Mouse (Mus musculus) embryonic fibroblast, embryonic 13.5 days (primary cell): ENCODE data around the gene Rom1. TPM values are rescaled to one million over a fixed set of nuclear protein-coding genes. Genes with fewer than 3 reads are reported as not detected.
"Not testable (repeated sequence)": the region's sequence is repeated elsewhere in the genome, so short reads cannot be mapped to it uniquely, and the experiment has no call there.

Source experiments
- H3K27ac ChIP-seq: 2 replicates; pipeline ENCODE4 v1.5.1; 2012; ENCODE audit warnings: low read length, control low read depth, inconsistent platforms; ENCODE audit not compliant: insufficient read depth
- H3K4me1 ChIP-seq: 2 replicates; pipeline ENCODE4 v1.6.1; 2011; ENCODE audit warnings: low read length; ENCODE audit not compliant: control insufficient read depth, insufficient read depth
- H3K4me3 ChIP-seq: 2 replicates; pipeline ENCODE4 v1.5.1; 2011; ENCODE audit warnings: mild to moderate bottlenecking, control low read depth, low read length; ENCODE audit not compliant: insufficient read depth
- CTCF ChIP-seq: IDR thresholded peaks from 2 replicates; pipeline ENCODE4 v1.5.1; 2011; ENCODE audit warnings: mild to moderate bottlenecking, control low read depth, low read length, moderate library complexity, borderline replicate concordance; ENCODE audit not compliant: insufficient read depth
- POLR2A ChIP-seq: IDR thresholded peaks from 2 replicates; pipeline ENCODE4 v1.6.1; 2011; ENCODE audit warnings: low read depth, mild to moderate bottlenecking, control low read depth, low read length, moderate library complexity
- polyA plus RNA-seq: library from polyadenylated mRNA; stranded (reverse); fragments of >200 nt; gene quantifications from 2 replicates; pipeline ENCODE4 v1.2.4, GENCODE M21; 2011; ENCODE audit warnings: low read depth; ENCODE audit not compliant: missing spikeins, insufficient read length

The Rom1 gene
- polyA plus RNA-seq, 1 experiment, result 2.7 TPM

DNA sequence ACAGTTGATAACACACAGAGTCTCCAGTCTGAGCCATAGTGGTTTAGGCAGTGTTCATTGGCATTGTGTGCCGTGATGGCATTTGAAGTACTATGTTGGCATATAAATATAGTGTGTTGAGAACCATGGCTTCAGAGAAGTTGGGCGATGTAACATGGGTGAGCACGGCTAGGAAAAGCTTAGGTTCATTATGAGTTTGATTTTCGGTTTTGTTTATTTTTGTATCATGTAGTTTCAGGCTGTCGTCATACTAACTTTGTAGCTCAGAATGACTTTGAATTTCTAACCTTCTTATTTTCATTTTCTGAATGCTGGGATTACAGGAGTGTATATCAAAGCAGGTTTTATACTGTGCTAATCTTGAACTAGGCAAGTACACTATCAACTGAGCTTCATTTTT lies 25.7 kb downstream of the Rom1 start:
- Histone ChIP-seq H3K27ac (no peak overlapping the region), H3K4me3 (no peak overlapping the region), H3K4me1 (no peaks in the 10 kb centered on the region)
- TF ChIP-seq CTCF (no peak), POLR2A (no peak)

DNA sequence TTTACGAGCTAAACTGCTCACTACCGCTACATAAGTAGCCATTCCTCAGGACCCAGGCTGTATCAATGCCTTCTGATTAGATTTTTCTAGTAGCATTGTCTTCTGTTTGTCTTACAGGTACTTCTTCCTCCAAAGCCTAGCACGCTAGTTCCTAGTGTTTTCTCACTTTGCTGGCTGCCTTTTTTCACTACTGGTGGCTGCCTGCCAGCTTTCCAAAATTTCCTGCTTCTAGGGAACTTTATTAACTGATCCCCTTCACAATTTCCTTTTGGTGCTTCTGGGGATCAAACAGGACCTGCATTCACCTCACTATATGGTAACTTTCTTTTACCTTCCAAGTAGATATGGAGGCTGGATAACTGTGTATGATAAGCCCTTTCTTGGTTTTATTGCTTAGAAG lies 30.1 kb downstream of the Rom1 start:
- Histone ChIP-seq H3K27ac (peak overlapping the region; percentile 76), H3K4me1 (peaks cover 3% of the 10 kb centered on the region), H3K4me3 (peak overlapping the region; percentile 87)
- no peak for TF ChIP-seq CTCF
- no peak for TF ChIP-seq POLR2A

DNA sequence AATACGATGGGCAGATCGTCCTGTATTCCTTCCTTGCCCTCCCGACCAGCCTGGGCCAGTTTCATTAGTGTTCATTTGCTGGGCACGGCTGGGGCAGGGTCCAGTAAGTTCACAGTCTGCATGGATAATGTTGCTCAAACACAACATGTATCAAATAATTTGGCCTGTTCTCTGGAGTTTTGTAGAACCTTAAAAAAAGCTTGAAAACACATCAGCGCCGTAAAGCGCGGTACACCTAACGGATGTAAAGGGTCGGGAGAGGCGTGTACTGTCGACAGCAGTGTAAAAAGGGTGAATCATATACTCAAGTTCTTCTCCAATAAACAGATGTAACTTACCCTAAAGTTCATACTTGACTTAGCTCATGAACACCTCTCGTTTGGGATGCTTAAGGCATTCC lies 30.6 kb downstream of the Rom1 start:
- Histone ChIP-seq H3K4me1 (peaks cover 3% of the 10 kb centered on the region), H3K4me3 (peak overlapping the region; percentile 87), H3K27ac (peak overlapping the region; percentile 76)
- no peak for TF ChIP-seq POLR2A
- TF ChIP-seq CTCF, result no peak

DNA sequence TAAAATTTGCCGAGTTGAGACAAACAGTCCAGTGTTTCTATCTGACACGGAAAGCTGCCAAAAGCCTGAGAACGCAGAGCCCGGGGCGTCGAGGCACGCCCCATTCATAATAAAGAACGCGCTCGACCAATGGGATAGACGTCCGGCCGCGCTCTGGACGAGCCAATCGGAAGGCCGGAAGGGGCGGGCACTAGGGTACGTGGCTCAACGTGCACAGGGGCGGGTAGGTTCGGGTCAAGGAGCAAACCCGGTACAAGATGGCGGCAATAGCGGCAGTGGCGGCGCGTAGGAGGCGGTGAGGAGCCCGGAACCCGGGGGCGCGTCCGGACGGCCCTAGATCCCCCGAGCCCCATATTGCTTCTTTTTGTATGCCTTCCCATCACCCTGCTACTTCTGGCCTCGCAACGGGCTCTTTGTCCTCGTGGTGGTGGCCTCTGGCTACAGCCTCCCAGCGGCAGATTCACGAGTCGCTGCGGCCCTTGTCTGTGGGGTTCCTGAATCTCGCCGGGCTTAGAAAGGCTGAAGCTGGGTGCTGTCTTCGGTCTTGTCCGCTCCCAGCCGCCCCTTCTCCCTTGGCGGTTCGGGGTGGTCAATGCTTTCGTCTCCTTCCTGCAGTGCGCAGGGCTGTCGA lies 31.2 kb downstream of the Rom1 start, which contains the start of gene Ganab:
Gene Ganab (plus strand): TSS at position 207 of the 631 bp plus-strand sequence.
- H3K27ac ChIP-seq, result peak within 1 kb of the TSS; percentile 76
- H3K4me3 ChIP-seq, result peak within 1 kb of the TSS; percentile 87
- H3K4me1 ChIP-seq, result peaks cover 3% of the 10 kb centered on the region
- no peak for TF ChIP-seq CTCF
- peak; percentile 78 for TF ChIP-seq POLR2A

GRCm38 (mm10) chr19:8897211-8897864 lies 31.8 kb downstream of the Rom1 start:
- not testable (repeated sequence) for H3K4me3 ChIP-seq, H3K4me1 ChIP-seq
- H3K27ac ChIP-seq, result peak overlapping the region; percentile 69

GRCm38 (mm10) chr19:8896231-8896630 lies 32.9 kb downstream of the Rom1 start:
- not testable (repeated sequence) for H3K4me3 ChIP-seq, H3K4me1 ChIP-seq, H3K27ac ChIP-seq

DNA sequence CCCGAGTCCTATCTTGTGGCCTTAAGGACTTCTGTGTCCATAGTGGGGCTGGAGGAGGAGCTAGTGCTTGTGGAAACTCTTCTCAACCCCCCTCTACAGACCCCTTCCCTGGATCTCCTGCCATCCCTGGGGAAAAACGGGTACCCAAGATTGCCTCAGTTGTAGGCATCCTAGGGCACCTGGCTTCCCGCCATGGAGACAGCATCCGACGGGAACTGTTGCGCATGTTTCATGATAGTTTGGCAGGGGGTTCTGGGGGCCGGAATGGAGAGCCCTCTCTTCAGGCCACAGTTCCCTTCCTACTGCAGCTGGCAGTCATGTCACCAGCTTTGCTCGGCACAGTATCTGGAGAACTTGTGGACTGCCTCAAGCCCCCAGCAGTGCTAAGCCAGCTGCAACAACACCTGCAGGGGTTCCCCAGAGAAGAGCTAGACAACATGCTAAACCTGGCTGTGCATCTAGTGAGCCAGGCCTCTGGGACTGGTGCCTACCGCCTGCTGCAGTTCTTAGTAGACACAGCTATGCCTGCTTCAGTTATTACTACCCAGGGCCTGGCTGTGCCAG lies 33.7 kb downstream of the Rom1 start:
- Histone ChIP-seq H3K4me1 (peaks cover 6% of the 10 kb centered on the region), H3K27ac (no peak overlapping the region), H3K4me3 (no peak overlapping the region)
- TF ChIP-seq CTCF, result no peak
- TF ChIP-seq POLR2A, result no peak

DNA sequence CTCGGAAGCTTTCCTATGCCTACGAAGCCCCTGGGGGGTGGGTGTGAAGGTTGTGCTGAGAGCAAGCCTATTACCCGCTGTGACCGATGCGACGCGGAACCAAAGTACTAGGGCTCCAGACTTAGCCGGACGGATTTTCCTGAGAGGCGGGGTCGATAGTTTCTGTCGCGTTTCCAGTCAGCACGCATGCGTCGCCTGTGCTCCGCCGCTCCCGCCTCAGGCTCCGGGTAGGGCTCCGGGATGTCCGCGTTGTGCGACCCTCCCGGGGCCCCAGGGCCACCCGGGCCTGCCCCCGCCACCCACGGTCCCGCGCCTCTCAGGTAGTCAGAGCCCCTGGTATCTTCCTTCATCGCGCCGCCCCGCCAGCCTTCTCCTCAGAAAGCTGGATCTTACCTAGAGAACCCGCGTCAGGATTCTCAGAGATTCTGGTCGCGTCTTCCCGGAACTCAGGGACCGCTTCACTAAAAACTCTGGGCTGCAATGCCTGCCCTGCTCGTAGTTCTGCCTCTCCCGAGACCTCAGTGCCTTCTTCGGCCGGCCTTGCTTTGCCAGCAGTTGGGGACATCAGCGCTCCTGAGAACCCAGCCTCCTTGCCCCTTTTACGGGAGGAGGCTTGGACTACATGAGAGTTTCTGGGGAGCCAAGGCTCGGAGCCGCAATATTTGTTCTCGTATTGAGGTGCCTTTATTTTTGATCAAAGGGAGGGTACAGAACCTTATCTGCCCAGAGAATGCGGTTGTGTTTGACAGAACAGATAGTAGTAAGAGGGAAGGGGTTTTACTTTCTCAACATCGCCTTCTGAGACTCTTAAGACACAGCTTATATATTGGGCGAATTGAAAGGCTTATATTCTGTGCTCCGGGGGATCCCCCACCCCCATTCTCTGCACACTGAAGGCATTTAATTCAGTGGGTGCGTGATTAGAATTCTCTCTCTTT lies 36.1 kb downstream of the Rom1 start, which contains the start of gene Ints5:
Gene Ints5 (plus strand): TSS at position 177 of the 938 bp plus-strand sequence.
- H3K4me1 ChIP-seq, result peaks cover 7% of the 10 kb centered on the region
- H3K27ac ChIP-seq, result peak within 1 kb of the TSS; percentile 45
- no peak for TF ChIP-seq CTCF
- peak; percentile 89 for TF ChIP-seq POLR2A
- peak within 1 kb of the TSS; percentile 100 for H3K4me3 ChIP-seq

DNA sequence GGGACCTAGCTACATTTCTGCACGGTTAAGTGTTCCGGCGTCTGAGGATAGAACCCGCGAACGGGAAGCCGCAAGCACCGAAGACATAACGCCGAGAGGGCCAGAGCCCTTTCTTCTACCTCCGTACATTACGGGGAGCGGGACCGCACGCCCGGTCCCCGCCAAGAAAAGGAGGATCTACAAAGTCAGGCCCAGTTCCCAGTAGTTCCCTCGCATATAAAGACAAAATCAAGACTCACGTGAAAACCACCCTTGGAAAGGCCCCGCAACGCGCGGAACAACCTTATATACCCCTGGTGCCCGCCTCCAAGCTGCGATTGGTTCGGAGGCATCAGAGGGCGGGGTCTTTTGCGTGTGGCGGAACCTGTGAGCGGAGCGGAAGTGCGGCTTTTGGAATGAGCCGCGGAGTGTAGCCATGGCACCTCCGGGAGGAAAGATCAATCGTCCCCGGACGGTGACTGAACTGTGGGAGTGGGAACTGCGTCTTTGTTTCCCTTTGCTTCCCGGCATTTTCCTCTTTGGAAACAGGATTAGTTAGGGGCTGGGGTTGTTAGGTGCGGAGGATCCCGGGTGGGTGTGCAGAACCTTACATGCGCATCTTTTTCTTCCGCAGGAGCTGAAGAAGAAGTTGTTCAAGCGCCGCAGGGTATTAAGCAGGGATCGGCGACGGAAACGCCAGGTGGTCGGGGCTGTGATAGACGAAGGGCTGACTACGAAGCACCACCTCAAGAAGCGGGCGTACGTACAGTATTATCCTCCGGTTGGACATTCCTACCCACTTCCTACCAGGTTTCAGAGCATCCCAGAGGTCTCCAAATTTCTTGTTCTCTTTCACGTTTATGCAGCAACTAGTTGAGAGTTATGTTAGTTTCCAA lies 40.4 kb downstream of the Rom1 start, which contains the start of the genes 1810009A15Rik and Gm49416:
Gene 1810009A15Rik (plus strand): TSS at position 343 of the 875 bp plus-strand sequence.
Gene Gm49416 (plus strand): TSS at position 416 of the 875 bp plus-strand sequence.
- H3K27ac ChIP-seq, result peak within 1 kb of the TSS; percentile 82
- H3K4me3 ChIP-seq, result peak within 1 kb of the TSS; percentile 95
- peaks cover 4% of the 10 kb centered on the region; the same call in 1 of the 2 replicates for H3K4me1 ChIP-seq
- TF ChIP-seq POLR2A (peak; percentile 95), CTCF (no peak)
